Mouse (Mus musculus): Measurements from ENCODE around the gene Gm14685.
"Not testable (repeated sequence)": the region's sequence is repeated elsewhere in the genome, so short reads cannot be mapped to it uniquely, and the experiment has no call there.

Gm14685 gene

GRCm38 (mm10) chrX:73116747-73117146 is at the start of gene Gm14685:
Gm14685 (plus strand) TSS chrX:73117047.
- not testable (repeated sequence) for DNase-seq (ENCODE audit: extremely low spot score)

GRCm38 (mm10) chrX:73082267-73083055 is 34.4 kb upstream of the Gm14685 start, which contains the start of gene Xlr4a:
Xlr4a (minus strand) TSS chrX:73082478.
- not testable (repeated sequence) for DNase-seq (ENCODE audit: extremely low spot score)

- not testable (repeated sequence) for DNase-seq (ENCODE audit: extremely low spot score)
Observed at GRCm38 (mm10) chrX:73096941-73097508, 19.8 kb upstream of the Gm14685 start, which contains the start of gene Xlr3a. Xlr3a (minus strand) TSS chrX:73097095.

GRCm38 (mm10) chrX:73122859-73123829 is 6.3 kb downstream of the Gm14685 start:
- DNase-seq (ENCODE audit: extremely low spot score): not testable (repeated sequence)

GRCm38 (mm10) chrX:73143218-73143618 is 26.4 kb downstream of the Gm14685 start:
- not testable (repeated sequence) for DNase-seq (ENCODE audit: extremely low spot score)

GRCm38 (mm10) chrX:73148496-73148895 is 31.6 kb downstream of the Gm14685 start, which contains the start of gene Xlr5b:
Xlr5b (plus strand) TSS chrX:73148796.
- DNase-seq (ENCODE audit: extremely low spot score): not testable (repeated sequence)

- not testable (repeated sequence) for DNase-seq (ENCODE audit: extremely low spot score)
Observed at GRCm38 (mm10) chrX:73149350-73149749, 32.5 kb downstream of the Gm14685 start, which contains the start of gene DXBay18. DXBay18 (minus strand) TSS chrX:73149450.

GRCm38 (mm10) chrX:73176889-73177288 is 60.0 kb downstream of the Gm14685 start, which contains the start of gene Spin2d:
Spin2d (minus strand) TSS chrX:73176989.
- DNase-seq (ENCODE audit: extremely low spot score): not testable (repeated sequence)
